Mouse (Mus musculus) liver, postnatal 0 days (tissue): ENCODE data around the gene Dydc1.

Experiments
- CTCF ChIP-seq: sonication (generic); IDR thresholded peaks from 2 replicates; pipeline ENCODE4 v1.5.1; 2016; ENCODE audit warnings: antibody characterized with exemption, low read depth
- EP300 ChIP-seq: IDR thresholded peaks from 2 replicates; pipeline ENCODE4 v1.6.1; 2016; ENCODE audit warnings: antibody characterized with exemption, low read depth, mild to moderate bottlenecking

DNA sequence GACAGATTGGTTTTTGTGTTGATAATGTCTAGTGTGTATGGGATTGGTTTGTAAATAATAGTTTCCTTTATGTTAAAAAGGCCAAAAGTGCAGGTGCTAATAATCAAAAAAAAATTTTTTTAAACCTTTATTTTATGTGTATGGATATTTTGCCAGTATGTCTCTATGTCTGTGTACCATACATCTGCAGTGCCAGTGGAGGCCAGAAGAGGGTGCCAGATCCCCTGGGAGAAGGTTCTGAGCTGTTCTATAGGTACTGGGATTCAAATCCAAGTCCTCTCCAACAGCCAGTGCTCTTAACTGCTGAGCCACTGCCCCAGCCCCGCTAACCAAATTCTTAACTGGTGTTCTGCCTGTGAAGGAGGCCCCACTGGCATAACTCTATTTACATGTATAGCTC, 14.8 kb downstream of the Dydc1 start:
- TF ChIP-seq EP300 (no peak), CTCF (peak; percentile 56)
